Mouse (Mus musculus) right cerebral cortex, postnatal 10 days (tissue): ENCODE measurements at regions not wholly inside any gene's neighbourhood (a gene's known extent, or its start where the extent isn't known, plus 50 kb on each side); places are given as distances from the start of the nearest gene placed in this dataset.

Experiments
- DNase-seq, 2 experiments: peaks; one replicate each; pipeline ENCODE4 v3.0.0; 2021; ENCODE audit warnings: low spot score in 2 of 2

DNA sequence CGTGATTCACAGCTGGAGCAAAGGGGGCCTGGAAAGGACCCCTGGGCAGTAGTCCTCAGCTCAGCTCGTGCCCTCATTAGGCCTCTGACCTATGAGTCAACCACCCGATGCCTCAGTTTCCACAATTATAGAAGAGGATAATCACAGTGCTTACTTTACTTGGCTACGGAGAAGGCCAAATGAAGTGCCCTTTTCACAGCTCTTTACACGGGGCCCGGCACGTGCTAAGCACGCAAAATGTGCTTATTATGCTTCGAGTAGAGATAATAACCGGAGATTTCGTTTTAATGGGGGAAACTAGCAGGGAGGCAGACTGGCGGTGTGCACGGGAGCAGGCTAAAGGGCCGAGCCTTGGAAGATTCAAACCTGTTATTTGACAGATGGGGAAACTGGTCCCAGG lies 102.4 kb upstream of the Jun start:
- DNase-seq, result no peak

DNA sequence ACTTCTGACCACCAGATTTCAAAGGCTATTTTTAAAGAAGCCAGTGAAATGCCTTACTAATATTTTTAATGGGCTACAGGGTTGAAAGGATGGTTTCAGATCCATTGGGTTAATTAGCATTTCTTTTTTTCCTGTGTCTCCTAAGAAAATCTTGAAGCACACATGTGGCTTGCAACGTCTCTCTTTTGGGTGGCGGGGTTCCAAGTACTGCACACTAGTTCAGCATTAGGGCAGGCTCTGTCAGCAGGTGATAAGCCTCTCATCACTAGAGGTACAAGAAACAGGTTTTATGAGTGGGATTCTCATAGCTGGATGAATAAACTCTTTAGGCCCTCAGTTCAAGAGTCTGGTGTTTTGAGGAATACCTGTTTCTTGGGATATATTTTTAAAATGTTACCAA lies 103.2 kb upstream of the Jun start:
- DNase-seq, result no peak

DNA sequence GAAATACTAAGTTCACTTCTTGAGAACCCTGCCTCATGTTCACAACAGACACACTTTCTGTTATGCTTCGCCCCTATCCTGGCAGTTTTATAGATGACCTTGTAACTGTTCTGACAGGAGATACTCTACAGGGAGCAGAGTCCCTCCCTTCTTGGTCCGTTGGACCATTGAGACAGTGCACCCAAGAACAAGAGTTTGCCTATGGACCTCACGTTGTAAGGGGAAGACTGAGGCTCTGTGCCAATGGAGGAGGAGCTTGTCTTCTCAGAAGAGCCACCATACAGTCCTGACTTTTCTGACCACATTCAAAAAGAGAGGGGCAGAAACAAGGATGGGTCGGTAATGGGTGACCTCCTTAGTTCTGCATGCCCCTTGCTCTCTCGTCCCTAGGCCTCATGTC lies 103.8 kb upstream of the Jun start:
- no peak for DNase-seq

DNA sequence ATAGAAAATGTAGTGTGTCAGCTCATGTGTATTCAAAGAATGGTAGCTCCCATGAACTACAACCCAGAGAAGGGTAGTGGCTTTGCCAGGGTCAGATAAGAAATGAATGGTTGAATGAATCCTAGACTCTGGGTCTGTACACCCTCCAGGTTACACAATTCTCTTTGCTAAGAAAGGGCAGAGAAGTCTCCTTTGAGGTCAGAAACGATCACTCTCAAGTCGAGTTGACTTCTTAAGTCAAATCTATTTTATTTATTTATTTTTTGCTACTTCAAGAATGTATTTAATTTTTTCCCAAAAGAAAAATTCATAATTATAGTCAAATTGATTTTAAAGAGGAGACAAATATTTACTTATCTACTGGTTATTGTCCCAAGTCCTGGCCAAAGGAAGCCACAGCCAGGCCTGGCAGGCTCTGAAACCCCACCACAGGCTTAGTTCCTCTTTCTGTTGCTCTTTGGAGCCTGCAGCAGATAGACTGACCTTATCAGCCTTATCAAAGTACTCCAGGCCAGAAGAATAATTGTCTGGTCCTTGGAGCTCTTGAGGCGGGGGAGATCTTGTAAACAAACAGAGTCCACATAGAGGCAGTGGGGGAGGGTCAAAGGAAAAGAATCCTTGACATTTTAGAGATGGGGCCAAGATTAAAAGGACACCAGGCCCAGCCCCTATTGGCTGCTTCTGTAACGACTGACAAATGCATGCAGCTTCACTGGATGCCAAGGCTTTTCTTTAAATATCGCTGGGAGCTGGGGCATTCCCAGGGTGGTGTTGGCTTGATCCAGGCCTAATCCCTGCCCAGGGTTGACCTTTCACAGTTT lies 104.6 kb upstream of the Jun start:
- DNase-seq, result no peak

DNA sequence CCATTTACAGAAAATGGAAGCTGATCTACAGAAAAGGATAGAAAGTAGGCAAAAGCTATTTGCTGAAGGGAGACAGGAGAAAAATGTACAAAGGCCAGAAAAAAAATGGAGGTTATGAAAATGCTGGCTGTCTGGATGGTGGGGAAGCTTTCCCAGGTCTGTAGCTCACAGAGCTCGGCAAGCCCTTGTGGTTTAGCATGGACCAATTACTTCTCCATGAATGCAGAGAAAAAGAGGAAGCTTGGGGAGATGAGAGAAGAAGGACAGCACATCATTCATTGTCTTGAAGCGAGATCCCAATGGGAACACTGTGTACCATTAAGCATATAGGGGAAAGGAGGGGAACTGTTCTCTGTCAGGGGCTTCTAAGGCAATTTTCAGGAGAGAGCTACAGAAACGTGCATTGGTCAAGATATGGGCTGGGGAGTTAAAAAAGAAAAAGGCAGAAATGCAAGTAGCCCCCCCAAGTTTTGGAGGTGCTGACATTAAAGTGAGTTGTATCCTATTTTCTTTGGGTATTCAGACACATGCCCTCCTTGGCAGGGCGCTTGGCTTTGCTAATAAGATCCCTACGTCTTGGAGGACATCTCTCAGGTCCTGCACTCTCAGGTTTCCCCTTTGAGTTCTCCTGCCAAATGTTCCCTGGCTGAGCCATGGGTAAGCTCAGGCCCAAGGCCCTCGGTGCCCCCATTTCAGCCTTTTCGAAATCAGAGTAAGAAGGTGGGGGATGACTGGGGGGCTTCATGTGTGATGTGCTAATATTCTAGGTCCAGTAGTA lies 105.8 kb upstream of the Jun start:
- no peak for DNase-seq

DNA sequence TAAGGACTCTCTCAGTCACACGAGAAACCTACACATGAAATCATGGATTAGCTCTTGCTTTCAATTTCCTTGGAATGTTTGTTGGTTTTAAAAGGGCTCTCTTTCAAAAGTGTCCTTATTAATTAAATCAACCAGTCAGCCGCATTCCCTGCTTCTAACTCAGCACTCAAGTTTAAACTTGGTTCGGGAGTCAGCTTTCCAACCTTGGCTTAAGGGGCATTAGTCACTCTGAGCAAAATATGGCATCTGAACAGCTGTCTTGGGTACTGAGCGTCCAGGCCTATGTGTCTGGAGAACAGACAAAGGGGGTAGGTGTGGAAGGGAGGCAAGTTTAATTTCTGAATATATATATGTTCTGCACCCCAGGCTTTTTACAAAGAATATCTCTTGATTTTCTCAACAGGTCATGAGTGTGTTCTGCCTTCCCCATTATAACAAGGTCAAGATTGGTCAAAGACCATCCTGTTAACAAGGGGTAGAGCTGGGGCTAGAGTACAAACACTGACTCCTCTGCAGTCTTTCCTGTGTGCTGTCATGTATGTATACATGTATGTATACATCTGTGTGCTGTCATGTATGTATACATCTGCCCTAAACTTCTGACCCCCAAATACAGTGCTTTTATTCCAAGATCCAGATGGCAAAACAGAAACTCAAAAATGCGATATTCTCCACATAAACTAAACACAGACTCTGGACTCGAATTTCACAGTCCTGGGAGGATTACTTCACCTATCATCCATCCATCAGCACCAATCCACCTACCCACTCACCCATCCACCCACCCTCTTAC lies 106.8 kb upstream of the Jun start:
- DNase-seq, result no peak

DNA sequence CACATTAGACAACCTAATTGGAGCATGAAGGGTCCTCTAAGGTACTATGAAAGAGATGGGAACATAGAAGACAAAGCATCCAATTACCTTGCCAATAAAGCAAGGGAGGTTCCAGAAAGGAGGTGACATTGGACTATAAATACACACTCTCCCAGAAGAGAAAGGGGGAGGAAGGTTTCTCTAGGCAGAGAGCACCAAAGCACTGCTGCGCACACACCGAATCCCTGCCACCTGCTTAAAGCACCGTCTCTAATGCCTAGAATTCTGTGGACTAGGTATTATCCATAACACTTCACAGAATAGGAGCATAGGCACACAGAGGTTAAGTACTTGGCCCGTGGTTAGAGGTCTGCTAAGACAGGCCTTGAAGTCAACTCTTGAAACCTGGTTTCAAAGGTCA lies 107.8 kb upstream of the Jun start:
- no peak for DNase-seq

DNA sequence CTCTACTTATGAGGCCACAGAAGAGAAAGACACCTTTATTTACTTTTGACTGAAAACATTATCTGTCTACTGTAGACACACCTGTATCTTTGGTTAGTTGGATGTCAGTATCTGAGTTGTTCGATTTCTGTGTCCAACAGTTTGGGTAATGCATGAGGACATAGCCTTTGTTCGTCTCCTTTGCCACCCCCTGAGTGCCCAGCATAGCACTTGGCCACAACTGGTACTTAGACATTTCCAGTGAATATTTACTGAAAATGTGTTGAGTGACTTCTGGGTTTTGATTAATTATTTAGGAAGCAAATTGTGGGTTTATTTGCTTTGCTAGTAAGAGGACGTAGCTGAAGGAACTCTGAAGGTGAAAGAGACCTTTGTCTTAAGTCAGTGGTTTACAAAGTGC lies 108.4 kb upstream of the Jun start:
- DNase-seq, result no peak

DNA sequence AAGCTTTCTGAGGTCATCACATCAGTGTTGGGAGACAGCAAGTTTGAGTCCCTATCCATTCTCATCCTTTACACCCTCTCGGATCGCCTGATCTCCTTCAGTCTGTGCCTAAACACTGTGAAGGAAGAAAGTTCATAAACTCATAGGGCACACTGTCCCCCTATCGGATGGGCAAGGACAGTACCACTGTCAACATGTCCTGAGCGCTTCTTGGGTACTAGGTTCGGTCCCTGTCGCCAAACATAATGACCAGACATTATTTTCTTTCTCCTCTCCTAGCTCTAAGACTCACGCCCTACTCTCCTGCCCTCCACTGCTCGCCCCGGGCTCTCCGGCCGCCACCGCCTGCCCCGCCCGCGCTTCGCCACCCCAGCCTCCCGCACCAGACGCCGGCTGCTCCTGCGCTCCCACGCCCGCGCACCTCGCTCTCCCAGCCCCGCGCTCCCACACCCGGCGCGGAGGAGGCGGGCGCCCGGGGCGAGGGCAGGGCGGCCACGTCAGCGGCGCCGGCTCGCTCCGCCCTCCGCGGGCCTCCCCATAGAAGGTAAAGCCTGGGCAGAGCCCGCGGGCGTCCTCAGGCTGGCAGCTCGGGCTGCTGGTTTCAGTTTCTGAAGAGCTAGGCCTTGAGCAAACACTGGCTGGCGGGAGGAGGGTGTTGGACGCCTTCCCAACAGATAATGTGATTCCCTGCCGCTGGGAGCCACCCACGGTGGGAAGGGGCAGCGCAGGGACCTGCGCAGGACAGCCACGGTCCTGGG lies 109.1 kb upstream of the Jun start:
- peak; percentile 87 to 89 for DNase-seq

DNA sequence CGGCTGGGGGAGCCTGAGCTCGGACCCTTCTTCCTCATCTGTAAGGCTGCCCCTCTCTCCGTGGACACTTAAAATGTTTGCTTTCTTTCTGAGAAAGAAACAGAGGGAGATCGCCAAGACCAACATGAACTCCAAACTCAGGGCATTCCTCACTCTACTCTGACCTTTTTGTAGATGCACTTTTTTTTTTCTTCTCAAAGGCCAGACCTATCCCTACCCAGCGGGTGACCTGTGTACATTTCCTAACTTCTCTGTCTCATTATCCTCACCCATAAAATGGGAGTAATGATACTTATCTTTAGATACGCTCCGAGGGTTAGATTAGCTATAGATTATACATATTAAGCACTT lies 109.6 kb upstream of the Jun start:
- DNase-seq, result no peak

DNA sequence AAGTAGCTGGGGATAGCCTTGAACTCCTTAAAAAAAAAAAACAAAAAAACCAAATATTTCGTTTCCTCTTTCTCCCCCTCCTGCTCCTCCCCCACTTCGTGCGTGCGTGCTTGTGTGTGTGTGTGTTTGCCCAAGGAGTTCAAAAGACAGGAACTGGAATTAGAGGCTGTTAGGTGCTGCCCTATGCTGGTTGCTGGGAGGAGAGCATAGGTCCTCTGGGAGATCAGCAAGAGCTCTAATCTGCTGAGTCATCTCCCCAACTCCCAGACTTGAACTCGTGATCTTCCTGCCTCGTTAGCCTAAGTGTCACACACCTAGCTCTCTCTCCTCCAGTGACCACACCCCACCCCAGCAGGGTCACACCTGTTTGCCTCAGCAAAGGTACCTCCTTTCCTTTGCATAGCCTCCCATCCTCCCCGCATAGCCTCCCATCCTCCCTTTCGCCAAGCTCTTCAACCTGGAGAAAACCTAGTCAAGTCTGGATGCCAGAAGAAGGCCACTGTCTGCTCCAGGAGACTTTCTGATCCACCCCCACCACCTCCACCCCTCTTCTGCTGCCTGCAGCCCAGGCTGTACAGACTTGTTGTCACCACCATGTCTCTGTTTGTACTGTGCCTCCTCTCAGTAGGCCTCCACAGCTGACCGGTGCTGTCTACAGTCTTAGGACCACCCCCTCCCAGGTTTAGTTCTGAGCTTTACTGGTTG lies 110.5 kb upstream of the Jun start:
- DNase-seq, result no peak

DNA sequence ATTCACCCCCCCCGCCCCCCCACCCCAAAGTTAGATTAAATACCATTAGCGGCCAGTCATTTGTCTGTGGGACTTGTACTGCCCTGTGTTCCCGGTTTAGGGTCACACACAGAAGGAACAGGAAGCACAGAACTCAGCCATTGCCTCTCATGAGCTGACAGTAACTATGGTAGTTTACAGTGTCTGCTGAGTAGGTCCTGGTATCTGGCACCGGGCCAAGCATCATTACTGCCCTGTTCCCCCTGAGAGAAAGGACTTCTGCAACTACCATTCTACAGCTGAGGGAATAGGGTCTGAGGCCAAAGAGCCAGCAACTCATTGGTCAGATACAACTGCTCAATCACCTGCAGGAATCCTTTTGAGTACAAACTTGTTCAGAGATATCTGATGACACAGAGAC lies 111.4 kb upstream of the Jun start:
- peak in 1 of 2 experiments; percentile 52 for DNase-seq

DNA sequence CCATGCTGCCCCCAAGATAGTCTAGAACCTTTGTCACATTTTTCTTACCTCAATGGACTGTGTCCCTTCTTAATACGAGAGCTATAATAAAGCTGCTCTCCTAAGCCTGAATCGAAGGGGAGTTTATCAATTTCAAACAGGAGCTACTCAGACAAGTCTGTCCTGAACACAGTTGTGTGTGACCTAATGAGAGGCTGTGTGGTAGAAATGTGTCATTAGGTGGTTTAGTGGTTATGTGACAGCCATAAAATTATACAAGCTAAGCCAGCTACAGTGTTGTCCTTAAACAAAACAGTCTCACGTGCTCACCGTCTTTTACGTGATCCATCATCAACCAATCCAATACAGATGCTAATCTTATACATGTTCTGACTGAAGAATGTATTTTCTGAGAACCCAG lies 114.5 kb upstream of the Jun start:
- DNase-seq, result no peak

DNA sequence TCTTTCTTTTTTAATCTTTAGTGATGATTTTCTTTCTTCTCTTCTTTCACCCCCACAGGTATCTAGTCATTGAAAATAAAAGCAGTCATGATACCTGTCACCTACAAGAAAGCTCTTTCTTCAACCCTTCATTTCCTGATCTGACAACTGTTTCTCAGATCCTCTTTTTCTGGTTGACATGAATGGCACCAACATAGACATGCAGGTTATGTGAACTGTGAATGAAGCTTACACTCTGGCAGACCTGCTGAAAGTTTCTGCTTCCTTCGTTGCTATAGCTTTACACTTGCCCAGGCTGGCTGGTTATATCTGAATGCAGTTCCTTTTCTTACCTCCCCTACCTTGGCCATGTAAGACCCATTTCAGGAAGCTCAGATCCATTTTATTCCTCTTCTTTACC lies 115.2 kb upstream of the Jun start:
- DNase-seq, result no peak

DNA sequence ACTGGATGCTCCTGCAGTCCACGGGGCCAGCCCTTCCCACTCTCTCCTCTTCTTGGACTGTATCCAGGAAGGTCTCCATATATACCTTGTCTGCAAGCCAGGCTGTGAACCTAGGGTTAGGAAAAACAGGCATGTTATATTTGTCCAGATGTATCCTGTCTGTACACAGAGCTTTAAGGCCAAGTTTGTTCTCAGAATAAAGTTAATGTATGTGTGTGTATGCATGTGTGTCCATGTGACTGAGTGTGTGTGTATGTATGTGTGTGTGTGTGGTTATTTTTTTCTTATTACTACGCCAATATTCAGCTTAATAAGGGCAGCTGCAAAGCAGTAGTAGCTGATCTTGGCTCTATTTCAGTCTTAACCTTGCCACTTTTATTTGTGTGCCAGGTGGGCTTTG lies 117.7 kb upstream of the Jun start:
- DNase-seq, result no peak

DNA sequence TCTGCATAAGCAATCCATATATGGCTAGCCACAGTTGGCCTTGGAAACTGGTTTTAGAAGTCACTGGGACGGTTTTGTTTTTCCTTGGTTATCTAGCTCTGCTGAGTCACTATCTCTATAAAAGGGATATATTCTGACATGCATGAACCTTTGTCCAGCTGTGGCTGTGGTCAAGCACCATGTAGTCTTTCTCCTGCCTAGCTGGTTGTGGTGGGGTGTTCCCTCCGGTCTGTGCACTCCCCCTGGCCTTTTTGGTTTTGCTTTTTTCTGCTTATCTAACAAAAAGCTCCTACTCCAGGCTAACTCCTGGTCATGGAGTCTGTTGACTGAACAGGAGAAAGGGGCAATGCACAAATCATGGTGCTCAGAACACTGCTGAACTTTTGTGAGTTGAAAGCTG lies 125.7 kb upstream of the Jun start:
- DNase-seq, result no peak

DNA sequence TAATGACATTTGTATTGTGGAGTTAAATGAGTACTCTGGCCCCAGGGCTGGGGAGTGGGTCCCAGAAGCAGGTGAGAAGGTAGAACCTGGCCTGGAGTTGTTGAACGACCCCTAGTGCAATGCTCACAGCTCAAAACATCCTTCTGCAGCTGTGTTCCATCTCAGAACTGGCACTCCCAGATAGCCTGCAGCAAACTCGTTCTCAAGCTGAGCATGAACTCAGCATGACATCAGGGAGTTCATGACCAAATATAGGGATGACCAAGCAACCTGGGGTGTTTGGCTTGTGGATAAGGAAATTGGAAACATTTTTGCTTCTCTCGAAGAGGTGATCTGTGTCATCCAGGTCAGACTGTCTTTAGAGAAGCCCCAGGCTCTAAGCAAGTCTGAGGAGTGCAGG lies 126.4 kb upstream of the Jun start:
- DNase-seq, result no peak

DNA sequence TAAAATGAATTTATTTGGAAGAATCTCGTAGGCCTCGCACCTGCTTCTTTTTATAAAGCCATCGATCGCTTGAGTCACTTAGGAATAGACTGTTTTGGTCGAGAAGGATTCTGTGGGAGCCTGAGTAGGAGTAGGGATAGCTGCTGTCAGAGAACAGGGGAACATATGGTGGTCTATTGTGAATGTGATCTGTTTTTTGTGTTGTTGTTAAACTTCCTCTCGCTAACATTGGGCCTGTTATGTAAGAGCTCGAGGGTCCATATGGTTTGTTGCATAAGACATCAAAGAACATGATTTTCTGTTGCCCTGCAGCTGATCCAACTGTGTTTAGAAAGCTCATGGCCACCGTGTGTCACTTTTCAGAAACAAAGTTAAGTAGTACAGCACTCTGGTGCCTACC lies 126.9 kb upstream of the Jun start:
- no peak for DNase-seq

DNA sequence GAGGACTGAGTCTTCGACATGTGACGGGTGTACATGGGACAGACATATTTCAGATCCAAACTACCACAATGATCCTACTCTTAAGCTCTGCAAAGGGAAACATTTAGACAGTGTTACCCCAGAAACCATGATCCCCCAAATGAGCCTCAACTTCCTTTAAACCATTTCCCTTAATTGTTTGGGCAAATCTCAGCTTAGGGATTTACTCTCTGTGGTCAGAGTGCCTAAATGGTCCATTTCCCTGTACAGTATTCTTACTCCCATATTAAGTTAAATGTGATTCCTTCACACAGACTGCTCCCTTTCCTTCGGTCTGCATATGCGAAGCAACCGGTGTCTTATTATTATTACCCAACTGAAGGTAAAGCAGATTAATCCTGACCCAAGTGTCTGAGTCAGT lies 128.4 kb upstream of the Jun start:
- DNase-seq, result no peak

DNA sequence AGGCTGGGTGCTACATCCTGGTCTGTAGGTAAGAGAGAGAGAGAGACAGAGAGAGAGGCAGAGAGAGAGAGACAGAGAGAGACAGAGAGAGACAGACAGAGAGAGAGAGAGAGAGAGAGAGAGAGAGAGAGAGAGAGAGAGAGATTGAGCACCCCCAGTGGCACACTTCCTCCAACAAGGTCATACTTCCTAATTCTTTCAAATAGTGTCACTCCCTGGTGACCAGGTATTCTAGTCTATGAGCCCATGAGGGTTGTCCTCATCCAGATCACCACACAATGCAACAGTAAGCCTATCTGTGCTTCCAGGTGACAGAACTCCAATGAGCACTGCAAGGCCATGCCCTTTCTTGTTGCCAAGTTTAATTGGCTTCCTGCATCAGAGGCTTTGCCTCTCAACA lies 129.0 kb upstream of the Jun start:
- no peak for DNase-seq

DNA sequence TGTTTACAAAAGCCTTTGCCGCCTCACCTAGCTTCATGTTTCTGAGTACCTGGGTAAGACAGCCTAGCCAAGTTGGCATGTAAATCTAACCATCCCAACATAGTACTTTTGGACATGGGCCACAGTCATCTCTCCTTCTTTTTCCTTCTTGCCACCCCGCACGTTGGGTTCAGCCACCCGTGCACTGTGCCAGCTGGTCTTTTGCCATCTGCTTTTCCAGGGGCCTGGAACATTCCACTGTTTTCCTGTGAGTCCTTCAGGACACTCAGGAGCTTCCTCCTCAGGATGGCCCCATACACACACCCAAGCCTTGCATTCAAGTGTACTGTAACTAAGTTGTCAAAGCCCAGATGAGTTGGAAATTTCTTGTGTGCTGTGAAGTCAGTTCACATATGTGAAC lies 132.2 kb upstream of the Jun start:
- no peak for DNase-seq
